Mouse (Mus musculus) adrenal gland, postnatal 36 days (tissue): Measurements from ENCODE around the gene Sept4. TPM values are rescaled to one million over a fixed set of nuclear protein-coding genes. Genes with fewer than 3 reads are reported as not detected.

Experiments used
- DNase-seq, 2 experiments: peaks; one replicate each; pipeline ENCODE4 v3.0.0; 2021; ENCODE audit warnings: mixed read lengths in 1 of 2
- total RNA-seq, 2 experiments: library from RNA; stranded (reverse); gene quantifications; 2 replicates each; pipeline ENCODE4 v1.2.3; 2021

Gene Sept4
- total RNA-seq, 2 experiments from 2014 or later: 33.2 to 41.3 TPM

DNA sequence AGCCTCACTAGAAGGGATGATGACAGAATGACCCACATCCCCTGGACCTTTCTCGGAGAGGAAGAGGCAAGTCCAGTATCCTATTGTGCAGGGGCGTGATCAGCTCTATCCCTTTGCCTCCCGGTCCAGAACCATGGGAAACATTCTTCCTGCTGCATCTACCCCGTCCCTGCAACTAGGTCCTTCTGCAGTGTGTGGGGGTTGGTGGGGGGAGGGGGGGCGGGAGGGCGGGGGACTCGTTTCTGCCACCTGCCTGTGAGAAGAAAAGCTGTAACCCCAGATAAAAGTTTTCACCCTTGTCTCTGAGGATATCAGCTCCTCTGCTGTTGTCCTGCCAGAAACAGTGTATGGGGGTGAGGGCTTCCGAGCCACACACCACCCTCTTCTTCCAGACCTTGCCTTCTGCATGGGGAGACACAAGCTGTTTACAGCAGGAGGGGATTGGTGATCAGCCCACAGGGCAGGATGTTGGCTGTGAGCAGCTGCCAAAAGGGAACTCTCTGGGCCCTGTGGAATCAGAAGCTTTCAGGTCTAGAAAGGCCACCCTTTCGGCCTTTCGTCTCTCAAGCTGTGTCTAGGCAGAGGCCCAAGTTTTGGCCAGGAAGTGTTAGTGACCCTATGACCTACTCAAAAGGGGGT is 10.4 kb downstream of the Sept4 start:
- DNase-seq: peak in 1 of 2 experiments; percentile 24

DNA sequence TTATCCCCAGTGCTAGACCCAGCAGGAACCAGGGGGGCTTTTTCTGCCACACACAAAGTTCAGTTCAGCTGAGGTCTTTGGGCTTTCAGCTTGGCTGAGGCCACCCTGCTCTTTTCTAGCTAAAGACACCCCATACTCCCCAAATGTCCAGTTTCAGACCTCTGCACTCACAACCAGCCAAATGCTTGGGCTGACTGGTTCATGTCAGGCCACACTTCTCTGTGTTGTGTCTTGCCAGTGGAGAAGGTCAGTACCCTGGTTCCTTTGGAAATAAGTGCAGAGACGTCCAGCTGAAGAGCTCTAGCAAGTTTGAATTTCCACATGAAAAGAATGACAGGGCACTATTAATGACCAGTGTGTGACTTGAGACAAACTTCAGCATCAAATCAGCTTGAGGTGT is 11.0 kb downstream of the Sept4 start:
- no peak for DNase-seq

DNA sequence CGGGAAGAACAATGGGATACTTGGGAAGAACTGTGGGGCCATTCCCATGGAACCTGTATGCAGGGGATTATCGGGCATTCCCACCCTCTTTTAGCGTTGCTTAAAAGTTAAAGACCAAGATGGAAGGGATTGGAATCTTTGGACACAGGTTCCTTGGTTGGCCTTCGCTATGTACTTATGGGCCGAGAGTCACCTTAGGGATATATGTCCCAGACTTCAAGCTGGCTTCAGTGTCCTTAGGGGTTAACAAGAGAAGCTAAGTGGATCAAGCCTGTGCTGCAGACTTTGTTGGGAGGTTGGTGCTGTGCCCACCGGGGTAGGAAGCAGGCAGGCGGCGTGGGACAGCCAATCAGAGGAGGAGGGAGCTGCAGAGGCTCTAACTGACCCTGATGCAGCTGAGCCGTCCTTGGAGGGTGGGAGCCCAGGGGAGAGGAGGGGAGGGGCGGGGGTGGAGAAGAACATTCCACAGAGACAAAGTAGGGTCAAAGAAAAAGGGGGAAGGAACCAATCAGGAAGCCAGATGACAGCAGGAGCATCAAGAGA is 11.9 kb downstream of the Sept4 start:
- no peak for DNase-seq

DNA sequence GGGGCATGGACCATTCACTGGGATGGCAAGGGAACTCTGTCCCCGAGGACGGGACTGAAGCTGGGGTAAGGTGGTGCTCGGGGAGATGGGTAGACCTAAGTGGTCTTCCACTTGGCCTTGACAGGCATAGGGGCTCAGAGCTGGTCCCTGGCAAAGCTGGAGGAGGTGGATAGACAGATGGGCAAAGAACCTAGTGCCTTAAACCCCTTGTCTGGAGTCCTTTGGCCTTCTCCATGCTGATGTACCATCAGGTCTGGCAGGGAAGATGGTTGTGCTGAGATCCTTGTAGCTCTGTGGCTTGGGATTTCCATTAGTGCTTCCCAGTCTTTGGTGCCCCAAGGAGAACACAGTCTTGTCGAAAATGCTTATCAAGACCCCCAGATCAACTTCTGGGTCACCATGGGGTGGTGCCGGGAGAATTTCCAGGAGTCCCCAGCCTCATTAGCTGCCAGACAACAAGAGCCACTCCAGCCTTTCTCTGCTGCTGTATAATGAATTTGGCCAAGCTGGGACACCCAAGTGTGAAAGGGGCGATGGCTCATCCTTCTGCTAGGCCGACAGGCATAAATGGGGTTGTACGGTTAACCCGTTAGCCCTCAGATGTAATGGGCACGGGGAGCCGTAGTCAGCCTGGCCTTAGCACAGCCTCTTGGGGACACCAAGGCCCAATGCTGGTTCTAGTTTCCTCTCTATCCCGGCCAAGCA is 12.6 kb downstream of the Sept4 start:
- no peak for DNase-seq

DNA sequence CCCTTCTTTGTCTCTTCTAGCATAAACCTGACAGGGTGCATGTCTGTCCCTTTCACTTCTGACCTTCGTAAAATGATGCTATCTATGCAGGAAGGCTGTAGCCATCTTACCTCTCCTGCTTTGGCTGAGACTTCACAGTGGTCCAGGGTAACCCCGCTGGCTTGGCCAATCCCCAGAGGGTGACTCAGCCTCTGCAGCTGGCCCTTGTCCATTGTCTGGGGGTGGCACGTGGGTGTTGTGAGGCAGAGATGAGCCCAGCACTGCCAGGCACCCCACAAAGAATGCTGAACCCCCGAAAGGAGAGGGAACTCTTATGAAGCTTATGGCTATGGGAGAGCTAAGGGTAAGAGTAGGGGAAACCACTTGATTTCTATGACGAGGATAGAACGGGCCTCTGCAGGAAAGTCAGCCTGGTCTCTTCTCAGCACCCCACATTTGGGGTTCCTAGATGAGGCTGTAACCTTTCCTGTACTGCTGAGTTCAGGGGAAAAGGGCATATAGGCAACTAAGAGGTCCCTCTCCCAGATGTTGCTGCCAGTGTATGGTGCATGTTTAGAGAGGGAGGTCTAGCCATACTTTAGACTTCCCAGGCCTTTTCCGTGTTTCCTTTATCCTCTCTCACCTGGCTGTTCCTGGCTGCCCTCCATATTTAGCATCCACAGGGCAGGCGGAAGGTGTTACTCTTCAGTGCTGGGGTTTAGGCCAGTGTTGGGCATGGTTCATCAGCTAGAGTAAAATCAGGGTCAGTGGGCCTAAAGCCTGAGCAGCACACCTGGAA is 13.4 kb downstream of the Sept4 start:
- peak; percentile 56 to 70 for DNase-seq

DNA sequence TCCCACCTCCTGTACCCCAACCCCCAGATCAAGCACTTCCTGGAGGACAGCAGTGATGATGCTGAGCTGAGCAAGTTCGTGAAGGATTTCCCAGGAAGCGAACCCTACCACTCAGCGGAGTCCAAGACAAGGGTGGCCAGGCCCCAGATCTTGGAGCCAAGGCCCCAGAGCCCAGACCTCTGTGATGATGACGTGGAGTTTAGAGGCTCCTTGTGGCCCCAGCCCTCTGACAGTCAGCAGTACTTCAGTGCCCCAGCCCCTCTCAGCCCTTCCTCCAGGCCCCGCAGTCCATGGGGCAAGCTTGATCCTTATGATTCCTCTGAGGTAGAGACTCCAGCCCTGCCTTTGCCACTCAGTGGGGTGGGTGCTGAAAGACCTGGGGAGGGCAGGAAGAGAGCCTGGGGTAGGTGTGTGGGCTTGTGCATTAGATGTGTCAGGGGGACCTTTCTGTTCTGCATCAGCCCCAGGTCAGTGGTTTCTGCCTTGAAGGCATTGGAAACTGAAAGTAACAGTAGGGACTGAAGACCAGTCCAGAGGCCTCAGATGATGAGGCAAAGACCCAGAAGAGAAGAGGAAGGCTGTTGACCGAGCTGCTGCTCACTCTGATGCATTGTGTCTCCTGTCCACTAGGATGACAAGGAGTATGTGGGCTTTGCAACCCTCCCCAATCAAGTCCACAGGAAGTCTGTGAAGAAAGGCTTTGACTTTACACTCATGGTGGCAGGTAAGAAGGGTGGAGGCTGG is 14.8 kb downstream of the Sept4 start:
- no peak for DNase-seq

DNA sequence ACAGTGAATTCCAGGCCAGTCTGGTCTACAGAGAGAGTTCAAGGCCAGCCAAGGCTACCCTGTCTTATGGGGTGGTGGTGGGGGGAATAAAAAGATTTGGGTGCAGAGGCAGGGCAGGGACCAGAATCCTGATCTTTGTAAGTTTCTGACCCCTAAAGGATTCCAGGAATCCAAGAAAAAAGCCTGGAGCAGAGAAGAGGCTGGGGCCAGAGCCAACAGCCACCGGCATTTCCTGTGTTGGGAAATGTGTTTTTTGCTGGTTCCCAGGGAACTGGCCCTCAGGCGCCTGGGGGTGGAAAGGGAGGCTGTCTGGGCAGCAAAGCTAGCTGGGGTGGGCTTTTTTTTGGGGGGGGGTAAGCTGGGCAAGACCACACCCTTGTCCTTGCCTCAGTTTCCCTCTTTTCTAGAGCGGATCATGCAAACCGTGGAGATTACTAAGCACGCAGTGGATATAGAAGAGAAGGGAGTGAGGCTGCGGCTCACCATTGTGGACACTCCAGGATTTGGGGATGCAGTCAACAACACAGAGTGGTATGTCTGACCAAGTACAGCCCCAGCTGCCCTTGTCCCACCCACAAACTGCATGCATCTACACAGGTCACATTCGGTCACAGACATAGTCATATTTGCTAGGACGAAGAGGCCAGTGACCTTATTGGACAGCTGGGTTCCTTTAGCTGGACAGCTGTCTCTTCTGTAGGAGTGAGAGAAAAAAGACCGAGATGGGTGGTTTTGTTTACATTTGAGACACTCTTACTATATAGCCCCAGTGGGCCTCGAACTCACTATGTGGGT is 16.2 kb downstream of the Sept4 start:
- peak; percentile 40 to 60 for DNase-seq

DNA sequence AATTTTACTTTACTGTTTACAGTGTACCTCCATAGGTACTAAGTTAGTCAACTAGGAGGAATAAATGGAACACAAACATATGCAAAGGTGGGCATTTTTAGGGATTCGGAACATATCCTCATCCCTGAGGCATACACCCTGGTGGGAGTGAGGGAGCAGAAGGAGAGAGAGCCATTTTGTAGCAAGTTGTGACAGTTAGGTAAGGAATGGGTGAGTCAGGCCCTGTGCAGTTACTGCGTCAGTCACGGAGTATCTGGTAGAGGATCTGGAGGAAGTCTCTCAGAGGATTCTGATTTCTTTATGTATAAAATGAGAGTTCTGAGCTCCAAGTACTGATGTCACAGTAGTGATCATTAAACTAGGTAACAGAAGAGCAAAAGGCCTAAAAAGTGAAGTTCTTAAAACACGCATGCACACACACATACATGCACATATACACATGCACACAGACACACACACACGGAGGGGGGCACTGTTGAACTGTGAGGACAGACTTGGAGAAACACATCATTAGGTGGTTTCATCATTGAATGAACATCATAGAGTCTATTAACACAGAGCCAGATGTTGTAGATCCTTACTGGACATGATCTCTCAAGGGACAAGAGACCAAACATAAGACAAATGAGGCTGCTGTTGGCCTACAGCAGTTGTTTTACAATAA is 18.6 kb downstream of the Sept4 start:
- DNase-seq: no peak

DNA sequence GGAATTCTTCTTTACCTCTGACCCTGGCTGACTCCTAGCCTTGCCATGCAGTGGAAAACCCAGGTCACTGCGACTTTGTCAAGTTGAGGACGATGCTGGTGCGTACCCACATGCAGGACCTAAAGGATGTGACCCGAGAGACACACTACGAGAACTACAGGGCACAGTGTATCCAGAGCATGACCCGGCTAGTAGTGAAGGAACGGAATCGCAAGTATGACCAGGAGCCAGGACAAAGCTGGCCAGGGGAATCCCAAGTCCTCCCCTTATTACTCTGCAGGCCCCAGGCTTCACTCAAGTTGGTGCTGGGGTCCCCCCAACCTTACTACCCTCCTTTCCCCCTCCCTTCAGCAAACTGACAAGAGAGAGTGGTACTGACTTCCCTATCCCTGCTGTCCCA is 20.9 kb downstream of the Sept4 start:
- no peak for DNase-seq

DNA sequence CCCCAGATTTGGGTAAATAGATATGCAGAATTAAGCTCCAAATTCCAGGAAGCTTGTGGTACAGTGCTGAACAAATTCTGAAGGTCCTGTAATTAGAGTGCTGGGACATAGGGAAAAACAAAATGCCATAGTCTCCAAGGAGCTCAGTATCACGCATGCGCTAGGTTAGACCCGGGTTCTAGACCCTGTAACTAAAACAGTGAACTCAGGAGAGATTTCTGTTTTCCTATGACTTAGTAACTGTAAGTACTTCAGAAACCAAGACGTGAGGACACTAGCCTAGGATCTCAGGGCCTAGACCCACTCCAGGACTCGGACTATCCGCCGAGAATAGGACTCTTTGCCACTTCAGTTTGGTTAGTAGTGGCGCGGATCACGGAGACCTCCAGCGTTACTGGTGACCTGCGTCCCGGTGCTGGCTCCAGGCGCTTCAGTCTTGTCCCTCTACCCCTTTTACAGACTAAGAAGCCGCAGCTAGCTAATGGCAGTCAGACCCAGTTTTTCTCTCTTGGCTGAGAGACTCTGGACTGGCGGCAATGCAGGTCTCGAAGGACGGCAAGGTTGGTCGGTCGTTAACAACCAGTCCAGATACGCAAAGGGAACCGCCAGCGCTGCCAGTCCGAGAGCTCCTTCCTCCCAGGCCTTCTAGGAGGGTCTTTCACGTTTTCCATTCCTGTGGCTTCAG is 22.3 kb downstream of the Sept4 start:
- peak; percentile 36 to 50 for DNase-seq

DNA sequence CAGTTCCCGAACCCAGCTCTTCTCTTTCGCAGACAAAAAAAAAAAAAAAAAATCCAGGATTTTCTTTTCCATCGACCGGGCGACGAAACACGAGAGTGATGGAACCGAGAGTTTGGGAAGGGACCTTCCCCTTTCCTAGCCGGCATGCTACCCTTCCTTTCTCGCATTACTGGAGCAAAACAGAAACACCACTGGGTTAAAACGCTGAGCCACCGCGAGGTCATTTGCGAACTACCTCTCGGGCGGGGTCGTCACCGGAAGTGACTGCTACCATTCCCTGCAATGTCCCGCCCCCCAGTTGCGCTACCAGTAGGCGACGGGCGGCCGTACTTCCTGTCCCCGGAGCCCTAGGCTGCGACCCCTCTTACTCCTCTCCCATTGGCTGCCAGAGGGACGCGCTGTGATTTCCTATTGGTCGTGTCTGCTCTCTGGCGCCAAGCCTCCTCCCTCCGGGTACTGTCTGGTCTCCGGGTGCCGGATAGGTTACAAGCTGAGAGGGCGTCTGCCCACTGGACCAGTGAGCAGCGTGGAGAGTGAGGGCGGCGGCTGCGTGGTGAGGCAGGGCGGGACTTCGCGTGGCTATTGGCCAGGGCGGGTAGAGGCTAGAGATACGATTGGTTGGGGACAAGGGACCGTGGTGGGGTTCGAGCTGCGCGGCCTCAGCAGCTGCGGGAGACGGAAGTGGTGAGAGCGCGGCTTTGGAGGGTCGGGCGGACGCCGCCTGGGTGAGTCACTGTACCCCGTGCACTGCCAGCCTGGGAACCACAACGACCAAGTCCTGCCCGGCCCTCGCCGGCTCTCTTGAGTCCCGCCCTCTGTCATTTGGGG is 23.0 kb downstream of the Sept4 start, which contains the start of gene Mtmr4:
TSS of gene Mtmr4 (plus strand) at position 637 of the 828 bp plus-strand sequence.
- peak; percentile 99 to 100 for DNase-seq

DNA sequence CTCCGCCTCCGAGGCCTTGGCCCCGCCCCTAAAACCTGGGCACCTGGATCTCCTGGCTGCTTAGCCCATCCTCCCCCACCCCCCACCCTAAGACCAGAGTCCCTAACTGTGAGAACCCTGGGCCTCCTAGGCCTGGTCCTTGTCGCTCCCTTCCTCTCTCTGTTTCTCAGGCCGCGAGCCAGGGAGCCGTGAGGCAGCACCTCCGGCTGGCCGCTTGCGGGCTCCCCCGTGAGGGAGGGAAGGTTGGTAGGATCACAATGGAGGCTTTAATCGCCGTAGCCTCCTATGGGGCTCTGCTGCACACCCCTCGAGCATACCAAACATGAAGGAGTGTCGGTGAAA is 23.6 kb downstream of the Sept4 start:
- DNase-seq: no peak

DNA sequence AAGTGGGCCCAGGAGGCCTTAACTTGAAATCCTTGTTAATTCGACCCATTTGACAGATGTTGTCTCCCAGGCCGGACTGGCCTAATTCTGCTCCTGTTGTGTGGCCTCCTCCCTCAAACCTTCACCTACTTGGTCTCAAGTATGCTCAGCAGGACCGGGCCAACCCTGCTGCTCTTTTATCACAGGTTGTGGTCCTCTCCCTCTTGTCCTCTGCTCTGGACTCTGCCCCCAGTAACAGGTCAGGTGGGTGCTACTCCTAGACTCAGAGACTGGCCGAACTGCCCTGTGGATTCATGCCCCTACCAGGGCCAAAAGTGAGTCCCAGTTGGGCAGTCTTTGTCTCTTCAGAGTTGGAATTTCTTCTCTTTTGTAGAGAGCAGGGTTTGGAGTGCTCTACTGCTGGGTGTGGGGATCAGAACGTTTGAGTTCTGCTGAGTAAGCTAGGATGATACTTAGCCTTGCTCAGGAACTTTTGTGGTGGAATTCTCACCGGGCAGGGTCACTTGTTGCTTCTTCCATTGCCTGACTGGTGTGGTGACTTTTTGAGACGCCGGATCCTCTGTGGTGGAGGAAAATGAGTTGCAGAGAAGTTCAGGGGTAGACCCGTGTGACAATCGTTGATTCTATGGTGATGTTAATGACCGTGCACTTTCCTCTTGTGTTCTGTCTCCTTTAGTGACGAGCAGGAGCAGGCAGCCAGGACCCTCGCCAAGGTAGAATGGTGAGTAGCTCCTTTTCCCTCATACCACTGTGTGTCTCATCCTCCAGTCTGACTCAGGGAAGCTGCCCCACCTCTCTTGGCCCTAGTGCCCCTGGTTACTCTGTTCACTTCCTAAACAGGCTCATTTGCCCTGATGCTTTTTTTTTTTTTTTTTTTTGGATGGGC is 24.3 kb downstream of the Sept4 start:
- peak in 1 of 2 experiments; percentile 49 for DNase-seq

DNA sequence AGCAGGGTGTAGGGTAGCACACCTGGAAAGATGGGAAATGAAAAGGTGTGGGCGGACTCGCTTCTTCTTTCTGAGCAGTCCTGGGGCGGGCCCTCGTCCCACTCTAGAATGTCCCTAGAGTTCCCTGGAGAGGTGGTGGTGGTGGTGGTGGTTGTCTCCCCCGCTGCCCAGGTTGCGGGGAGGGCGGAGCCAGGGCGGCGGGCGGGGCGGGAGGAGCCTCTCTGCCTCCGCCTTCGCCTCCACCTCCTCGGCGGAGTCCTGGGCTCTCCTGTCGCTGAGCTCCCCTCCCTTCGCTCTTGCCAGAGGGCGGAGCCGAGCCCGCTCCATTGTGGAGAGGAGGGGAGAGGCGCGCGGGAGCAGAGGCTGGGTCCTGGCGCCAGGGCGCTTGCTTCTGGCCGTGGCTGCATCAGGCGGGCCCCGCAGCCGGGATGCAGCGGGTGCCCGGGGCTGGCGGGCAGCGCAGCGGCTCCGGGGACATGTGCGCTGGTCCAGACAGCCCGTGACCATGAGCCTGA is 26.7 kb downstream of the Sept4 start:
- peak; percentile 93 to 94 for DNase-seq

DNA sequence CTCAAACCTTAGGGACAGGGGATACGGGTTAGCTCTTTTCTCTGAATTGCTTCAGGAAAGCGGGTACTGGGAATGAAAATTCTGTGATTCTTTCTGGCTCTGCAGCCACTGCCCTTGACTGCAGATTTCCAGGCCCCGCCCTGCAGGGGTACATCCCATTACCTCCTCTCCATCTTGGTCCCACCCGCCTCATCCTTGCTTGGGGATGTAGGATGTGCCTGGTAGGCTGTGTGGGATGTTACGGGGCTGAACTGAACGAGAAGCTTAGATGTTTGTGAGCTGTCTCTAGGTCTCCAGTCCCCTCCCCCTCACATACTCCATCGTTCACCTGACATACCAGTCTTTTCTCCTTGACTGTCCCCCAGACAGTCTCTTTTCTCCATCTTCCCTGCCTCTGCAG is 27.3 kb downstream of the Sept4 start:
- DNase-seq: peak in 1 of 2 experiments; percentile 36

DNA sequence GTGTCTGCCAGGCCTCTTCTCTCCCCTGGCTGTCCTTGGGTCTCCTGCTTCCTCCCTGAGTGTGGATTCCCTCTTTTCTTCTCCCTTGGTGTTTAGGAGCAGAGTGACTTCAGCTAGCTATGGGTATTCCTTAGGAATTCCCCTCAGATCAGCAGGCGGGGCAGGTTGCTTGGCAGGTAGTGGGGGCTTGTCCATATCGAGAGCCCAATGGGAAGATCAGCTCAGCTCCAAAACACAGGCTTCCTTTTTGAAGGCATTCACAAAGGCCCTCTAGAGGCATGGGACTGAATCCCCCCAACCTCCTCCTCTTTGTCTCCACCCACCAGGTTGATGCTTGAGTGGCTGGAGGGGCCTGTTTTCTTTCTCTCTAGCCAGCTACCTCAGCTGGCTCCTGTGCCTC is 27.8 kb downstream of the Sept4 start:
- DNase-seq: no peak

DNA sequence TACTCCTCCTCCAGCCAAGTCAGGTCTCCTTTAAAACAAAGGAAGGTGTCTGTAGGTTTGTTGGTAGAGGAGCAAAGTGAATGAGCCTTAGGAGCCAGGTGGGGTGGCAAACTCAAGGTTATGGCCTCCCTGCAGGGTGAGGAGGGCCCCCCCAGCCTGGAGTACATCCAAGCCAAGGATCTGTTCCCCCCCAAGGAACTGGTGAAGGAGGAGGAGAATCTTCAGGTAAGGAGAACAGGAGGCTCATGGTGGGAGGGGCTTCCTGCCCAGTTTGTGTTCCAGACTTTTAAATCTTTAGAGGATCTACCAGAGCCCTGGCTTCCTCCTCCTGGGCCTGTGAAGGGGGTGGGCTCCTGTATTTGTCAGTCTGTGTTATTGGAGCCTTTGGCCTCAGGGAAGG is 28.4 kb downstream of the Sept4 start:
- no peak for DNase-seq
